Comparison of ENCODE assay signal across 25 mouse cellular contexts in genomic region chr6:86270373-86271068, GRCm38 (mm10).
DNase-seq lines count a peak whose midpoint lies in the region; ATAC-seq lines count a peak whose summit lies in the region.
"Had no signal": no experiment of that assay in that cellular context is flagged by ENCODE, and none has a peak within 500 bp of the region (broad histone marks: within the 10 kb centered on the region; RNA-seq: fewer than 3 reads in every experiment).

No protein-coding gene starts in this region.

- H3K9ac ChIP-seq in kidney, embryonic 16.5 days (replicated peaks; ENCODE audit: low read length), result no peak overlapping the region
- H3K9ac ChIP-seq in embryonic facial prominence, embryonic 14.5 days (ENCODE audit: low read depth, low read length), result no peak overlapping the region
- H3K9ac ChIP-seq: liver, embryonic 15.5 days; lung, embryonic 15.5 days; midbrain, embryonic 15.5 days; neural tube, embryonic 12.5 days had no signal

- no peak for DNase-seq in cerebellum, adult 11-12 months
- DNase-seq in kidney, adult 9 months, result no peak
- DNase-seq in adrenal gland, postnatal 14 days, result peak; percentile 48
- peak; percentile 30 for DNase-seq in embryonic facial prominence, embryonic 14.5 days (ENCODE audit: low spot score)
- DNase-seq in retina, postnatal 1 day, result no peak
- DNase-seq: B cell, adult 2 months; gastrocnemius, postnatal 10 days; heart, postnatal 4 days; kidney, postnatal 36 days; liver; lung, postnatal 36 days; right cerebral cortex, postnatal 25 days; spleen, adult 18-20 months had no signal

- no peaks in the 10 kb centered on the region for H3K27me3 ChIP-seq in kidney, embryonic 16.5 days (ENCODE audit: insufficient read depth, low read length)
- no peaks in the 10 kb centered on the region for H3K27me3 ChIP-seq in embryonic facial prominence, embryonic 14.5 days (replicated peaks; ENCODE audit: control insufficient read depth, insufficient read depth, low read length)
- H3K27me3 ChIP-seq: liver, embryonic 15.5 days; lung, embryonic 15.5 days; midbrain, embryonic 15.5 days; neural tube, embryonic 12.5 days had no signal

- H3K9me3 ChIP-seq in kidney, embryonic 16.5 days (ENCODE audit: low read length), result no peaks in the 10 kb centered on the region
- H3K9me3 ChIP-seq in embryonic facial prominence, embryonic 14.5 days (ENCODE audit: control insufficient read depth, low read length), result 0 out of 2 replicates have a peak, but pooled peaks cover under 1% of the 10 kb centered on the region
- H3K9me3 ChIP-seq: heart, embryonic 10.5 days; liver, embryonic 15.5 days; lung, embryonic 15.5 days; midbrain, embryonic 15.5 days; neural tube, embryonic 12.5 days had no signal

- no peak overlapping the region for H3K4me3 ChIP-seq in kidney, embryonic 16.5 days (ENCODE audit: low read length)
- H3K4me3 ChIP-seq in embryonic facial prominence, embryonic 14.5 days (ENCODE audit: low read depth, low read length), result no peak overlapping the region
- H3K4me3 ChIP-seq: forebrain, embryonic 10.5 days; heart, embryonic 10.5 days; liver, embryonic 15.5 days; lung, embryonic 15.5 days; megakaryocyte, embryonic 14.5 days; midbrain, embryonic 15.5 days; neural tube, embryonic 12.5 days had no signal

- 0 out of 2 replicates have a peak, but pooled peaks have one; percentile 11 for ATAC-seq in cerebellum, adult (ENCODE audit: insufficient number of reproducible peaks, low FRiP score, low TSS enrichment)
- ATAC-seq in kidney, embryonic 16.5 days (ENCODE audit: low FRiP score, low TSS enrichment), result peak; percentile 93
- ATAC-seq in embryonic facial prominence, embryonic 14.5 days (ENCODE audit: low read depth), result no peak
- ATAC-seq: forebrain, embryonic 16.5 days; hindbrain, embryonic 16.5 days; intestine, embryonic 16.5 days; midbrain, embryonic 15.5 days had no signal

- WGBS in kidney, embryonic 16.5 days, result 40% methylated on average over 8 of the region's 8 CpGs
- WGBS in embryonic facial prominence, embryonic 14.5 days, result 58% methylated on average over 8 of the region's 8 CpGs

- H3K27ac ChIP-seq in kidney, embryonic 16.5 days (ENCODE audit: low read length), result no peak overlapping the region
- no peak overlapping the region for H3K27ac ChIP-seq in embryonic facial prominence, embryonic 14.5 days (replicated peaks; ENCODE audit: low read depth, low read length)
- H3K27ac ChIP-seq: forebrain, embryonic 10.5 days; heart, embryonic 10.5 days; liver, embryonic 15.5 days; lung, embryonic 15.5 days; midbrain, embryonic 15.5 days; neural tube, embryonic 12.5 days had no signal

- H3K4me1 ChIP-seq in kidney, embryonic 16.5 days (ENCODE audit: insufficient read depth, low read length), result peaks cover 5% of the 10 kb centered on the region; the same call in 1 of the 2 replicates
- H3K4me1 ChIP-seq in embryonic facial prominence, embryonic 14.5 days (ENCODE audit: control insufficient read depth, insufficient read depth, low read length), result peaks cover 4% of the 10 kb centered on the region; the same call in 1 of the 2 replicates
- H3K4me1 ChIP-seq: liver, embryonic 15.5 days; megakaryocyte, embryonic 14.5 days had no signal

- no peak overlapping the region for H3K4me2 ChIP-seq in kidney, embryonic 16.5 days (replicated peaks; ENCODE audit: low read depth, low read length)
- H3K4me2 ChIP-seq in embryonic facial prominence, embryonic 14.5 days (ENCODE audit: low read depth, low read length), result no peak overlapping the region
- H3K4me2 ChIP-seq: liver, embryonic 15.5 days; lung, embryonic 15.5 days; midbrain, embryonic 15.5 days; neural tube, embryonic 12.5 days had no signal

- H3K36me3 ChIP-seq in kidney, embryonic 16.5 days (ENCODE audit: insufficient read depth, low read length), result no peaks in the 10 kb centered on the region
- H3K36me3 ChIP-seq in embryonic facial prominence, embryonic 14.5 days (ENCODE audit: control insufficient read depth, insufficient read depth, low read length), result no peaks in the 10 kb centered on the region
- H3K36me3 ChIP-seq: forebrain, embryonic 10.5 days; heart, embryonic 10.5 days; liver, embryonic 15.5 days; lung, embryonic 15.5 days; midbrain, embryonic 15.5 days; neural tube, embryonic 12.5 days had no signal

Comparison
In these comparisons a context has a peak if more than half of its experiments do, and no peak if none do; other contexts are left out.
1. DNase-seq: peak in adrenal gland, postnatal 14 days (single experiment) and embryonic facial prominence, embryonic 14.5 days (single experiment); none in cerebellum, adult 11-12 months (single experiment), kidney, adult 9 months (single experiment) and retina, postnatal 1 day (single experiment).